10 mouse cellular contexts compared by ENCODE assay signal in the genomic region with DNA sequence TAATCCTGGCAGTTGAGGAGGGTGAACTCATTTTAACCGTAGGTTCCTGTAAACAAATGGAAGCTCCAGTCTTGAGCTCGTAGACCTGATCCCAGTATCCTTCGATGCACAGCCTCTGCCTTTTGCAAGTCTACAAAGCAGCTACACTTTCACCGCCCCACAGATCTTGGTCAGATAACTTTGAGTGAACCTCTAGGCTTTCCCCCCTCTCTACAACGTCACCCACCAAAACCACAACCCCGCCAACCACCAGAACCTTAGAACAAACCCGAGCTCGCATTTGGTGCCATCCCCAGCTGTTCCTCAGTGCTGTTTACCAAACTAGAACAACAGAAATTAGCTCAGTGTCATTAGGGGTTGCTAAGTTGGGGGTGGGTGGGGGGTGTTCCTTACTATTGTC. TPM values are rescaled to one million over a fixed set of nuclear protein-coding genes. Genes with fewer than 3 reads are reported as not detected.
DNase-seq lines count a peak whose midpoint lies in the region; ATAC-seq and TF ChIP-seq lines count a peak whose summit lies in the region.
"Had no signal": no experiment of that assay in that cellular context is flagged by ENCODE, and none has a peak within 500 bp of the region (broad histone marks: within the 10 kb centered on the region; RNA-seq: fewer than 3 reads in every experiment).

No protein-coding gene starts in this region.

- no peak for ATAC-seq in lung, embryonic 15.5 days (ENCODE audit: borderline replicate concordance, extremely low read depth, low FRiP score, low TSS enrichment)
- ATAC-seq in liver, embryonic 13.5 days (ENCODE audit: low read depth): no peak
- ATAC-seq: forebrain, embryonic 14.5 days had no signal

- TF ChIP-seq CTCF in gastrocnemius, adult 2 months (IDR thresholded peaks at IDR 0.05): no peak

- 72% methylated on average over 8 of the region's 8 CpGs for WGBS in lung, embryonic 15.5 days
- 27% methylated on average over 8 of the region's 8 CpGs for WGBS in liver, embryonic 13.5 days (ENCODE audit: insufficient replicate concordance)

- H3K4me3 ChIP-seq in gastrocnemius, adult 2 months: peak overlapping the region; percentile 63
- no peak overlapping the region for H3K4me3 ChIP-seq in lung, embryonic 15.5 days
- 0 out of 2 replicates have a peak overlapping the region, but pooled peaks have one; percentile 3 for H3K4me3 ChIP-seq in liver, embryonic 13.5 days (replicated peaks)

- H3K4me1 ChIP-seq in lung, embryonic 15.5 days: no peaks in the 10 kb centered on the region
- H3K4me1 ChIP-seq in liver, embryonic 13.5 days (replicated peaks): peaks cover 7% of the 10 kb centered on the region; the same call in 1 of the 2 replicates

- no peak overlapping the region for H3K9ac ChIP-seq in lung, embryonic 15.5 days
- no peak overlapping the region for H3K9ac ChIP-seq in liver, embryonic 13.5 days

- H3K36me3 ChIP-seq in lung, embryonic 15.5 days: no peaks in the 10 kb centered on the region
- H3K36me3 ChIP-seq in liver, embryonic 13.5 days: no peaks in the 10 kb centered on the region

- intact Hi-C loops in gastrocnemius, adult 2 months (cut with DNase I): no loop called here

- H3K4me2 ChIP-seq in lung, embryonic 15.5 days: peak overlapping the region; percentile 44; the same call in 1 of the 2 replicates
- H3K4me2 ChIP-seq in liver, embryonic 13.5 days: peak overlapping the region; percentile 41; the same call in 1 of the 2 replicates

- no peaks in the 10 kb centered on the region for H3K27me3 ChIP-seq in lung, embryonic 15.5 days
- no peaks in the 10 kb centered on the region for H3K27me3 ChIP-seq in liver, embryonic 13.5 days

- DNase-seq in gastrocnemius, adult 2 months: no peak
- no peak for DNase-seq in gastrocnemius, adult 8-10 months (ENCODE audit: low spot score in 2 of 2)
- no peak for DNase-seq in lung, postnatal 36 days
- DNase-seq in liver, embryonic 13.5 days: no peak
- peak; percentile 75 to 77 for DNase-seq in thymus, postnatal 10 days (ENCODE audit: low spot score in 2 of 2)
- DNase-seq in layer of hippocampus, adult 18-20 months (ENCODE audit: low spot score in 2 of 2): no peak
- DNase-seq in ovary, postnatal 14 days (ENCODE audit: low spot score): no peak
- DNase-seq: cerebellum, adult 8-10 months had no signal

- H3K9me3 ChIP-seq in lung, embryonic 15.5 days: no peaks in the 10 kb centered on the region
- H3K9me3 ChIP-seq in liver, embryonic 13.5 days (replicated peaks): no peaks in the 10 kb centered on the region

- peak overlapping the region; percentile 60 for H3K27ac ChIP-seq in gastrocnemius, adult 2 months
- peak overlapping the region; percentile 37 for H3K27ac ChIP-seq in lung, embryonic 15.5 days
- no peak overlapping the region for H3K27ac ChIP-seq in liver, embryonic 13.5 days

RNA-seq across cellular contexts. Expression of gene Bach1, which starts 37.1 kb away (rescaled TPM):
- total RNA-seq in gastrocnemius, adult 2 months (2021): 10 to 100 TPM; 18.0 to 28.2 TPM
- total RNA-seq in gastrocnemius, adult 8-10 months (2022): 10 to 100 TPM; 17.0 to 24.5 (median 20.0) TPM
- 9.1 and 10.4 TPM in 2 replicates for polyA plus RNA-seq in lung, embryonic 15.5 days (2015; fragmentation: Nextera tagmentation; extraction: Ambion mirVana)
- 6.3 and 9.0 TPM in 2 replicates for polyA plus RNA-seq in liver, embryonic 13.5 days (2015; fragmentation: Nextera tagmentation; extraction: Ambion mirVana)
- total RNA-seq in layer of hippocampus, adult 18-20 months (2021): 10 to 100 TPM; 11.8 to 12.2 TPM

Comparison
In these comparisons a context has a peak if more than half of its experiments do, and no peak if none do; other contexts are left out.
1. DNase-seq: peak in thymus, postnatal 10 days (2 of 2); none in gastrocnemius, adult 2 months (single experiment), gastrocnemius, adult 8-10 months (0 of 2), lung, postnatal 36 days (single experiment), liver, embryonic 13.5 days (single experiment), layer of hippocampus, adult 18-20 months (0 of 2) and ovary, postnatal 14 days (single experiment).